Mouse (Mus musculus) stomach, postnatal 0 days (tissue): ENCODE results near the gene Rell1. TPM values are rescaled to one million over a fixed set of nuclear protein-coding genes. Genes with fewer than 3 reads are reported as not detected.

Experiments
- ATAC-seq: fragments of 200-750 bp; cut with Nextera tagmentation; 2 replicates; pipeline ENCODE4 v1.8.0; 2017; ENCODE audit not compliant: low FRiP score, low TSS enrichment
- DNase-seq: peaks from one replicate; pipeline ENCODE4 v3.0.0-alpha.2; 2016; ENCODE audit warnings: low spot score
- H3K27ac ChIP-seq: fragments of 300-500 bp; sonication (generic); replicated peaks from 2 replicates; pipeline ENCODE4 v1.5.1; 2014; ENCODE audit warnings: mild to moderate bottlenecking, control low read depth
- H3K27me3 ChIP-seq: fragments of 300-500 bp; sonication (generic); 2 replicates; pipeline ENCODE4 v1.6.1; 2014; ENCODE audit warnings: low read length; ENCODE audit not compliant: control insufficient read depth, insufficient read depth
- H3K36me3 ChIP-seq: fragments of 300-500 bp; sonication (generic); 2 replicates; pipeline ENCODE4 v1.6.1; 2014; ENCODE audit warnings: low read length, mixed read lengths; ENCODE audit not compliant: control insufficient read depth, insufficient read depth
- H3K4me1 ChIP-seq: fragments of 300-500 bp; sonication (generic); replicated peaks from 2 replicates; pipeline ENCODE4 v1.6.1; 2014; ENCODE audit warnings: antibody characterized with exemption; ENCODE audit not compliant: control insufficient read depth, insufficient read depth
- H3K4me2 ChIP-seq: fragments of 300-500 bp; sonication (generic); replicated peaks from 2 replicates; pipeline ENCODE4 v1.6.1; 2014; ENCODE audit warnings: low read depth, mild to moderate bottlenecking, control low read depth, moderate library complexity
- H3K4me3 ChIP-seq: fragments of 300-500 bp; sonication (generic); 2 replicates; pipeline ENCODE4 v1.5.1; 2014; ENCODE audit warnings: low read depth, low read length, control low read depth
- H3K9ac ChIP-seq: fragments of 300-500 bp; sonication (generic); 2 replicates; pipeline ENCODE4 v1.6.1; 2014; ENCODE audit warnings: mild to moderate bottlenecking, low read length, control low read depth, mixed read lengths
- H3K9me3 ChIP-seq: fragments of 300-500 bp; sonication (generic); 2 replicates; pipeline ENCODE4 v1.6.1; 2016; ENCODE audit warnings: low read length; ENCODE audit not compliant: control insufficient read depth
- CTCF ChIP-seq: IDR thresholded peaks from 2 replicates; pipeline ENCODE4 v1.5.1; 2016; ENCODE audit warnings: antibody characterized with exemption, low read depth, mild to moderate bottlenecking, moderate library complexity
- EP300 ChIP-seq: optimal IDR thresholded peaks from 2 replicates; pipeline ENCODE3; 2016; ENCODE audit warnings: antibody characterized with exemption
- WGBS: fragments of 180-500 bp; shearing (Covaris S2); extraction: QIAGEN DNeasy Blood & Tissue Kit; methylation state at CpG from one replicate; pipeline ENCODE4 v1.1.7; 2014; 5-methylcytosine and 5-hydroxymethylcytosine counted together
- polyA plus RNA-seq: library from polyadenylated mRNA; unstranded; fragments of >200 nt; fragmentation: Nextera tagmentation; extraction: Ambion mirVana; gene quantifications from 2 replicates; pipeline ENCODE4 v1.2.1, GENCODE M21; 2015

Gene Rell1
- polyA plus RNA-seq, 1 experiment from 2014 or later, result 17.4 TPM

GRCm38 (mm10) chr5:63967591-63968141, 1.0 kb downstream of the Rell1 start:
- peaks cover 3% of the 10 kb centered on the region; the same call in 1 of the 2 replicates for H3K4me1 ChIP-seq
- H3K9me3 ChIP-seq, result no peaks in the 10 kb centered on the region
- H3K9ac ChIP-seq, result peak overlapping the region; percentile 87
- peak overlapping the region; percentile 77 for H3K4me3 ChIP-seq
- TF ChIP-seq CTCF (no peak), EP300 (no peak)
- H3K27me3 ChIP-seq, result no peaks in the 10 kb centered on the region
- WGBS, result 5% methylated on average over 12 of the region's 12 CpGs
- peak overlapping the region; percentile 86 for H3K27ac ChIP-seq
- H3K4me2 ChIP-seq, result peak overlapping the region; percentile 82
- DNase-seq (no peak), ATAC-seq (no peak)
- H3K36me3 ChIP-seq, result no peaks in the 10 kb centered on the region

GRCm38 (mm10) chr5:63966379-63966778, 2.3 kb downstream of the Rell1 start:
- DNase-seq, result no peak
- WGBS, result 76% methylated on average over 4 of the region's 4 CpGs
- H3K4me2 ChIP-seq, result no peak overlapping the region
- no peak overlapping the region for H3K27ac ChIP-seq
- no peaks in the 10 kb centered on the region for H3K27me3 ChIP-seq
- ATAC-seq, result no peak
- H3K9ac ChIP-seq, result no peak overlapping the region
- no peaks in the 10 kb centered on the region for H3K36me3 ChIP-seq
- no peak for TF ChIP-seq CTCF
- TF ChIP-seq EP300, result no peak
- H3K9me3 ChIP-seq, result no peaks in the 10 kb centered on the region
- H3K4me3 ChIP-seq, result no peak overlapping the region
- H3K4me1 ChIP-seq, result peaks cover 3% of the 10 kb centered on the region; the same call in 1 of the 2 replicates

- DNase-seq (no peak), ATAC-seq (no peak)
- Histone ChIP-seq H3K27ac (no peak overlapping the region), H3K9ac (no peak overlapping the region), H3K36me3 (no peaks in the 10 kb centered on the region), H3K4me1 (peaks cover 3% of the 10 kb centered on the region; the same call in 1 of the 2 replicates), H3K9me3 (no peaks in the 10 kb centered on the region), H3K4me3 (no peak overlapping the region), H3K27me3 (no peaks in the 10 kb centered on the region), H3K4me2 (no peak overlapping the region)
- WGBS, result 58% methylated on average over 1 of the region's 1 CpGs
- TF ChIP-seq EP300 (no peak), CTCF (no peak)
Observed at GRCm38 (mm10) chr5:63965946-63966345, 2.8 kb downstream of the Rell1 start.

- Histone ChIP-seq H3K4me3 (no peak overlapping the region), H3K9ac (no peak overlapping the region), H3K36me3 (no peaks in the 10 kb centered on the region), H3K4me1 (no peaks in the 10 kb centered on the region), H3K27me3 (no peaks in the 10 kb centered on the region), H3K27ac (no peak overlapping the region), H3K9me3 (no peaks in the 10 kb centered on the region), H3K4me2 (no peak overlapping the region)
- 58% methylated on average over 8 of the region's 8 CpGs for WGBS
- no peak for DNase-seq
- ATAC-seq, result no peak
- no peak for TF ChIP-seq CTCF
- no peak for TF ChIP-seq EP300
Observed at GRCm38 (mm10) chr5:63964576-63964975, 4.1 kb downstream of the Rell1 start.

GRCm38 (mm10) chr5:63961726-63962125, 7.0 kb downstream of the Rell1 start:
- Histone ChIP-seq H3K4me1 (no peaks in the 10 kb centered on the region), H3K9ac (no peak overlapping the region), H3K4me3 (no peak overlapping the region), H3K36me3 (no peaks in the 10 kb centered on the region), H3K4me2 (no peak overlapping the region), H3K27me3 (no peaks in the 10 kb centered on the region), H3K9me3 (no peaks in the 10 kb centered on the region), H3K27ac (no peak overlapping the region)
- TF ChIP-seq CTCF, result no peak
- TF ChIP-seq EP300, result no peak
- no peak for DNase-seq
- no peak for ATAC-seq
- whole genome bisulfite sequencing, result 88% methylated on average over 10 of the region's 10 CpGs

GRCm38 (mm10) chr5:63960565-63960964, 8.1 kb downstream of the Rell1 start:
- 93% methylated on average over 10 of the region's 10 CpGs for WGBS
- no peak for TF ChIP-seq EP300
- TF ChIP-seq CTCF, result no peak
- no peak overlapping the region for H3K27ac ChIP-seq

More at GRCm38 (mm10) chr5:63960565-63960964, 8.1 kb downstream of the Rell1 start:
- H3K4me3 ChIP-seq, result no peak overlapping the region
- no peak overlapping the region for H3K9ac ChIP-seq
- H3K4me2 ChIP-seq, result no peak overlapping the region
- H3K36me3 ChIP-seq, result no peaks in the 10 kb centered on the region
- no peak for DNase-seq
- H3K4me1 ChIP-seq, result no peaks in the 10 kb centered on the region
- no peaks in the 10 kb centered on the region for H3K9me3 ChIP-seq
- no peak for ATAC-seq
- H3K27me3 ChIP-seq, result no peaks in the 10 kb centered on the region
